Mouse (Mus musculus) urinary bladder, postnatal 25 days (tissue): ENCODE measurements around the gene Shisa6.

ENCODE experiments used
- DNase-seq: peaks from one replicate; pipeline ENCODE4 v3.0.0; 2022; ENCODE audit warnings: low spot score

Gene Shisa6

GRCm38 (mm10) chr11:66232891-66233290 is 292.9 kb downstream of the Shisa6 start:
- no peak for DNase-seq

GRCm38 (mm10) chr11:66222133-66222532 is 303.6 kb downstream of the Shisa6 start:
- no peak for DNase-seq

DNA sequence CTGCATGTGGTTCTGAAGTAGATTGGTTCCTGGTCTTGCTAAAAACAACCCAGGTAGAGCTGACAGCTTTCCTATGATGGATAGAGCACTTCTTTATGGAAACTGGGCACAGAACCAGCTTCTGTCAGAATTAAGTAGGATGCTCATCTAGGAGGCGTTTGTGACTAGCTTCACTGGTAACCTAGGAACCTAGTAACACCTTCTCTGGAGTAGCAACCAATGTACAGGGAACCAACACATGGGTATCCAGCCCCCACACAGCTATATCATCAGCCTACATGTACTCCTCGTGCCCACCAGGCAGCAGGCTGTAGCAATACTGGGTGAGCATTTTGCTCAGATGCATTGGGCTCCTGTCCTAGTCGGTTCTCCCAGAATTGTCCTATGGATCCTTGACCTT is 307.3 kb downstream of the Shisa6 start:
- DNase-seq = no peak

DNA sequence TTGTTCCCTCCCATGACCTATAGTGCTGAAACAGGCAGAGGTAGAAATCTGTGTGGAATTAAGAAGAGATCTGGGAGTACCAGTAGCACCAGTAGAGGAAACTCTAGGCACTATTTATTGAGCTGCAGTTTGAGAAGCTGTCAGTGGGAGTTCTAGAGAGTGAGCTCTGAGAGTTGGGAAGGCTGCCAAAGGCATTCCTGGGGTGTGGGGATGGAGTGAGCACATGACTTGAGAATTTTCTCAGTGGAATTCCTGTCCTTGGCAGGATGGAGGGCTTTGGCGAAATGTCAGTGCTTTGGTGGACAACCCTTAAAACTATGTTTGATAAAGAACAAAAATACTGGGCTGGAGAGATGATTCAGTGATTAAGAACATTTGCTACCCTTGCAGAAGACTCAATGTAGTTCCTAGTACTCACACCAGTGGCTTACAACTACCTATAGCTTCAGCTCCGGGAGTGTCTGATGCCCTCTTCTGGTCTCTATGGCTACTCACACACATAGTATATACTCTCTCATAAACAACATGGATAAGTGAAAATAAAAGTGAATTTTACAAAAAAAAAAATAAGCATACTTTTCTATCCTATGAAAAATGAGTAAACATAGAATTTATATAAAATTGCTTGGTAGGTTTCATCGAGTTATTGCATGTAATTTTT is 337.0 kb downstream of the Shisa6 start:
- DNase-seq = peak; percentile 16

GRCm38 (mm10) chr11:66188146-66188545 is 337.6 kb downstream of the Shisa6 start:
- no peak for DNase-seq

DNA sequence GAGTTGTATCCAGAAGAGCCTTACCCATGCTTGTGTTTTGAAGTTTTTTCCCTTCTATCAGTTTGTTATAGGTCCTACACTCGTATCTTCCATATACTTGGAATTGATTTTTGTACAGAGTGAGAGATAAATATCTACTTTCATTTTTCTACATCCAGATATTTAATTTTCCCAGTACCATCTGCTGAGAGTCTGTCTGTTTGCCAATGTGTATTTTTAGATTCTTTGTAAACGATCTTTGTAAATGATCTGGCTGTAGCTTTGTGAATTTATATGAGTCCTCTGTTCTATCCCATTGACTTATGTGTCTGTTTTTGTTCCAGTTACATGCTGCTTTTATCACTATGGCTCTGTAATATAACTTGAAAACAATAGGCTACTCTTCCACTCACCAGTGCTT is 348.0 kb downstream of the Shisa6 start:
- DNase-seq = no peak

DNA sequence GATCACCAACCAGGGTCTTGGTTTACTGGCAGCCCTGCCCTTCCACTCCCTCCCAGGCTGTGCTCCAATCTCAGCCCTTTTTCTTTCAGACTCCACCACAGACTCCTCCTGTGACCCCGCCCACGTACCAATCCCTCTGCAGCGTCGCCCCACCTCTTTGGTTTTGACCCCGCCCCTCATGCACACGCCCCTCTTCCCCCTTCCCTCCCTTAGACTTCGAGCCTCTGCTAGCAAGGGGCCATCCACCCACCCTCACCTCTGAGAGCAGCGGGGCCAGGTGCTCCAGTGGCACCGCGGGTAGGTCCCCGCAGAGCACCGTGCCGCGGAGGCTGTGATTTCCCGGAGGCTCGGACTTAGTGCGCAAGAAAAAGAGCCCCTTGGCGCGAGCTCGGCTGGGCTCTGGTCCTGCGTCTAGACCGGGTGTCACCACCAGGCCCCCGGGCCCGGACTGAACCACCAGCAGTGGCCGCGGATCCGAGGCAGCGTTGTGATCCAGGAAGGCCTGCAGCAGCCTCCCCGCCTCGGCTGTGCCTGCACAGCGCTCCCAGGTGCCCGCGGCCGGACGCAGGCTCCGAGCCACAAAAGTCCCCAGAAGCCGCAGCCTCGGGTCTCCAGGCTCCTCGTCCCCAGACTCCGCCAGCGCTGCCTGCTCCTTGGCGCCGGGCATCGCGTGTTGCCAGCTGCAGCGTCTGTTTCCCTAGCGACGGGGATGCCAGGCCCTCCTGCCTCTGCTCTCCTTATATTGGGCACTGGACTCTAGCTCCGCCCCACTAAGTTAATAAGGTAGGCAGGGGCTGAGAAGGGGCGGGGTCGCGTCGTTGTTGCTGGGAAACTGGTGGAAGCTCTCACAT is 357.7 kb downstream of the Shisa6 start, which contains the start of gene Dnah9:
Gene Dnah9, minus strand, starts transcription at position 751 of the 851 bp plus-strand sequence.
- DNase-seq = peak; percentile 20

- DNase-seq = no peak
Observed at GRCm38 (mm10) chr11:66164022-66164421, 361.7 kb downstream of the Shisa6 start.
